Mouse (Mus musculus) neural tube, embryonic 15.5 days (tissue): Measurements from ENCODE around the gene Cul3. TPM values are rescaled to one million over a fixed set of nuclear protein-coding genes. Genes with fewer than 3 reads are reported as not detected.
"Not testable (repeated sequence)": the region's sequence is repeated elsewhere in the genome, so short reads cannot be mapped to it uniquely, and the experiment has no call there.

Experiments
- ATAC-seq: fragments of 200-750 bp; cut with Nextera tagmentation; 2 replicates; pipeline ENCODE4 v1.8.0; 2017; ENCODE audit warnings: mild to moderate bottlenecking, moderate TSS enrichment, moderate library complexity; ENCODE audit not compliant: low FRiP score
- H3K27ac ChIP-seq: fragments of 300-500 bp; sonication (generic); replicated peaks from 2 replicates; pipeline ENCODE4 v1.5.1; 2015; ENCODE audit warnings: mild to moderate bottlenecking, inconsistent platforms
- H3K27me3 ChIP-seq: fragments of 300-500 bp; sonication (generic); replicated peaks from 2 replicates; pipeline ENCODE4 v1.6.1; 2015; ENCODE audit warnings: inconsistent platforms
- H3K36me3 ChIP-seq: fragments of 300-500 bp; sonication (generic); 2 replicates; pipeline ENCODE4 v1.6.1; 2015; ENCODE audit warnings: inconsistent platforms
- H3K4me1 ChIP-seq: fragments of 300-500 bp; sonication (generic); 2 replicates; pipeline ENCODE4 v1.6.1; 2015; ENCODE audit warnings: inconsistent platforms
- H3K4me2 ChIP-seq: fragments of 300-500 bp; sonication (generic); 2 replicates; pipeline ENCODE4 v1.6.1; 2015; ENCODE audit warnings: inconsistent platforms, mild to moderate bottlenecking, moderate library complexity
- H3K4me3 ChIP-seq: fragments of 300-500 bp; sonication (generic); replicated peaks from 2 replicates; pipeline ENCODE4 v1.5.1; 2015; ENCODE audit warnings: mild to moderate bottlenecking, inconsistent platforms
- H3K9ac ChIP-seq: fragments of 300-500 bp; sonication (generic); replicated peaks from 2 replicates; pipeline ENCODE4 v1.6.1; 2015; ENCODE audit warnings: mild to moderate bottlenecking, inconsistent platforms
- H3K9me3 ChIP-seq: fragments of 300-500 bp; sonication (generic); replicated peaks from 2 replicates; pipeline ENCODE4 v1.6.1; 2016; ENCODE audit warnings: inconsistent platforms
- WGBS: fragments of 180-500 bp; shearing (Covaris S2); methylation state at CpG from one replicate; pipeline ENCODE4 v1.1.7; 2015; ENCODE audit warnings: mixed read lengths; 5-methylcytosine and 5-hydroxymethylcytosine counted together
- polyA plus RNA-seq: library from polyadenylated mRNA; unstranded; fragments of >200 nt; fragmentation: Nextera tagmentation; extraction: Ambion mirVana; gene quantifications from 2 replicates; pipeline ENCODE4 v1.2.1, GENCODE M21; 2015

The Cul3 gene
- polyA plus RNA-seq: 27.8 and 31.6 TPM in 2 replicates

GRCm38 (mm10) chr1:80340436-80341376 lies at the start of gene Cul3:
TSS of gene Cul3 (minus strand) at chr1:80340480.
- H3K9ac ChIP-seq: peak within 1 kb of the TSS; percentile 87
- 2% methylated on average over 48 of the region's 85 CpGs for WGBS
- H3K9me3 ChIP-seq: no peaks in the 10 kb centered on the region
- H3K27ac ChIP-seq: peak within 1 kb of the TSS; percentile 97
- peak within 1 kb of the TSS; percentile 80 for H3K4me2 ChIP-seq
- H3K4me1 ChIP-seq: peaks cover 28% of the 10 kb centered on the region
- no peaks in the 10 kb centered on the region for H3K36me3 ChIP-seq
- H3K27me3 ChIP-seq: no peaks in the 10 kb centered on the region
- H3K4me3 ChIP-seq: peak within 1 kb of the TSS; percentile 75
- ATAC-seq: peak; percentile 99

GRCm38 (mm10) chr1:80389518-80389917 lies 49.2 kb upstream of the Cul3 start:
- no peak for ATAC-seq
- no peaks in the 10 kb centered on the region for H3K4me1 ChIP-seq

GRCm38 (mm10) chr1:80383613-80384589 lies 43.6 kb upstream of the Cul3 start:
- 88% methylated on average over 25 of the region's 25 CpGs for WGBS
- no peak overlapping the region for H3K4me2 ChIP-seq
- H3K9me3 ChIP-seq: no peaks in the 10 kb centered on the region
- H3K27me3 ChIP-seq: no peaks in the 10 kb centered on the region
- H3K27ac ChIP-seq: no peak overlapping the region
- H3K36me3 ChIP-seq: no peaks in the 10 kb centered on the region
- H3K9ac ChIP-seq: no peak overlapping the region
- H3K4me3 ChIP-seq: no peak overlapping the region
- ATAC-seq: no peak
- H3K4me1 ChIP-seq: no peaks in the 10 kb centered on the region

More at GRCm38 (mm10) chr1:80389518-80389917, 49.2 kb upstream of the Cul3 start:
- Histone ChIP-seq H3K4me2 (no peak overlapping the region), H3K4me3 (no peak overlapping the region), H3K9ac (no peak overlapping the region), H3K27me3 (no peaks in the 10 kb centered on the region), H3K27ac (no peak overlapping the region), H3K9me3 (no peaks in the 10 kb centered on the region), H3K36me3 (no peaks in the 10 kb centered on the region)
- WGBS: 89% methylated on average over 7 of the region's 7 CpGs

GRCm38 (mm10) chr1:80382928-80383327 lies 42.6 kb upstream of the Cul3 start:
- H3K9me3 ChIP-seq: no peaks in the 10 kb centered on the region
- no peak overlapping the region for H3K4me2 ChIP-seq
- H3K36me3 ChIP-seq: no peaks in the 10 kb centered on the region
- no peak overlapping the region for H3K9ac ChIP-seq
- no peaks in the 10 kb centered on the region for H3K27me3 ChIP-seq
- no peaks in the 10 kb centered on the region for H3K4me1 ChIP-seq
- no peak for ATAC-seq
- WGBS: 56% methylated on average over 7 of the region's 7 CpGs
- no peak overlapping the region for H3K4me3 ChIP-seq
- no peak overlapping the region for H3K27ac ChIP-seq

- Histone ChIP-seq H3K27ac (no peak overlapping the region), H3K36me3 (no peaks in the 10 kb centered on the region), H3K4me1 (no peaks in the 10 kb centered on the region), H3K4me2 (no peak overlapping the region), H3K9ac (no peak overlapping the region), H3K4me3 (no peak overlapping the region), H3K27me3 (no peaks in the 10 kb centered on the region), H3K9me3 (no peaks in the 10 kb centered on the region; the same call in 1 of the 2 replicates)
- WGBS: 21% methylated on average over 3 of the region's 4 CpGs
- ATAC-seq: no peak
Observed at GRCm38 (mm10) chr1:80381302-80381701, 41.0 kb upstream of the Cul3 start.

- Histone ChIP-seq H3K4me2 (no peak overlapping the region), H3K4me3 (no peak overlapping the region), H3K9ac (no peak overlapping the region), H3K9me3 (no peaks in the 10 kb centered on the region; the same call in 1 of the 2 replicates), H3K27me3 (no peaks in the 10 kb centered on the region), H3K36me3 (no peaks in the 10 kb centered on the region), H3K4me1 (no peaks in the 10 kb centered on the region), H3K27ac (no peak overlapping the region)
- no peak for ATAC-seq
- WGBS: 90% methylated on average over 3 of the region's 3 CpGs
Observed at GRCm38 (mm10) chr1:80372010-80372409, 31.7 kb upstream of the Cul3 start.

- 89% methylated on average over 3 of the region's 3 CpGs for WGBS
- Histone ChIP-seq H3K9ac (no peak overlapping the region), H3K4me1 (no peaks in the 10 kb centered on the region), H3K4me3 (no peak overlapping the region), H3K4me2 (no peak overlapping the region), H3K27ac (no peak overlapping the region), H3K9me3 (no peaks in the 10 kb centered on the region; the same call in 1 of the 2 replicates), H3K27me3 (no peaks in the 10 kb centered on the region), H3K36me3 (no peaks in the 10 kb centered on the region)
- ATAC-seq: no peak
Observed at GRCm38 (mm10) chr1:80371189-80371889, 31.1 kb upstream of the Cul3 start.

GRCm38 (mm10) chr1:80363486-80363885 lies 23.2 kb upstream of the Cul3 start:
- no peaks in the 10 kb centered on the region for H3K27me3 ChIP-seq
- 96% methylated on average over 8 of the region's 8 CpGs for WGBS
- no peak overlapping the region for H3K4me2 ChIP-seq
- no peak overlapping the region for H3K4me3 ChIP-seq
- no peaks in the 10 kb centered on the region for H3K36me3 ChIP-seq
- no peaks in the 10 kb centered on the region for H3K4me1 ChIP-seq
- H3K9me3 ChIP-seq: no peaks in the 10 kb centered on the region
- H3K27ac ChIP-seq: no peak overlapping the region
- ATAC-seq: no peak
- H3K9ac ChIP-seq: no peak overlapping the region

- H3K27ac ChIP-seq: no peak overlapping the region
- H3K4me3 ChIP-seq: no peak overlapping the region
Observed at GRCm38 (mm10) chr1:80362946-80363345, 22.7 kb upstream of the Cul3 start.

GRCm38 (mm10) chr1:80362400-80362799 lies 22.1 kb upstream of the Cul3 start:
- ATAC-seq: no peak
- H3K27me3 ChIP-seq: no peaks in the 10 kb centered on the region
- no peaks in the 10 kb centered on the region for H3K9me3 ChIP-seq
- H3K27ac ChIP-seq: no peak overlapping the region
- H3K9ac ChIP-seq: no peak overlapping the region
- no peak overlapping the region for H3K4me2 ChIP-seq
- no peak overlapping the region for H3K4me3 ChIP-seq
- H3K4me1 ChIP-seq: no peaks in the 10 kb centered on the region
- H3K36me3 ChIP-seq: no peaks in the 10 kb centered on the region
- WGBS: 73% methylated on average over 2 of the region's 2 CpGs

More at GRCm38 (mm10) chr1:80362946-80363345, 22.7 kb upstream of the Cul3 start:
- ATAC-seq: no peak
- no peak overlapping the region for H3K4me2 ChIP-seq
- 89% methylated on average over 2 of the region's 2 CpGs for WGBS
- no peaks in the 10 kb centered on the region for H3K36me3 ChIP-seq
- no peaks in the 10 kb centered on the region for H3K9me3 ChIP-seq
- H3K27me3 ChIP-seq: no peaks in the 10 kb centered on the region
- H3K9ac ChIP-seq: no peak overlapping the region
- H3K4me1 ChIP-seq: no peaks in the 10 kb centered on the region

GRCm38 (mm10) chr1:80361771-80362170 lies 21.5 kb upstream of the Cul3 start:
- H3K36me3 ChIP-seq, ATAC-seq, H3K4me2 ChIP-seq, H3K4me1 ChIP-seq, H3K27me3 ChIP-seq, H3K9ac ChIP-seq, H3K4me3 ChIP-seq, H3K9me3 ChIP-seq, H3K27ac ChIP-seq: not testable (repeated sequence)
- WGBS: 93% methylated on average over 2 of the region's 2 CpGs
